Mouse (Mus musculus): Measurements from ENCODE around the gene Slc39a13.
"Not testable (repeated sequence)": the region's sequence is repeated elsewhere in the genome, so short reads cannot be mapped to it uniquely, and the experiment has no call there.

Gene Slc39a13

GRCm38 (mm10) chr2:91025081-91025516, 45.1 kb downstream of the Slc39a13 start:
- DNase-seq (ENCODE audit: low spot score in 2 of 2): peak in 1 of 2 experiments; percentile 58

GRCm38 (mm10) chr2:91023956-91024355, 46.3 kb downstream of the Slc39a13 start:
- DNase-seq (ENCODE audit: low spot score in 2 of 2): no peak

DNA sequence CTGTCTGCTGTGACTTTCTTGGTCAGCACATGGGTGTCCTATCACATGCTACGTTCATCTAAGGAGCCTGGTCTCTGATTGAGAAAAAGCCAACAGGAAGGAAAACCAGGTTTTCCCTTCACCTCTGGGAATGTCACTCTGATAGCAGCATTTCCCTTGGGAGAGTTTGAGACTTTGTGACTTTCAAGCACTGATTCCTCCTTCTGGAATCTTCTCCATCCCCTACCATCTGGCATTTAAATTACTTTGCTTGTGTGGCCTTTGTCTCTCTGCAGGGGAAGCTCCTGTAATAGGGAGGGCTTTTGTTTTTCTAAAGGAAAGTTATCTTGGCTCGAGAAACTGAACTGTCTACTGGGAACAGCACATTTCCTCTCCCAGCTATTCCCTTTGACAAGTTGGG, 47.1 kb downstream of the Slc39a13 start:
- DNase-seq (ENCODE audit: low spot score in 2 of 2): no peak

DNA sequence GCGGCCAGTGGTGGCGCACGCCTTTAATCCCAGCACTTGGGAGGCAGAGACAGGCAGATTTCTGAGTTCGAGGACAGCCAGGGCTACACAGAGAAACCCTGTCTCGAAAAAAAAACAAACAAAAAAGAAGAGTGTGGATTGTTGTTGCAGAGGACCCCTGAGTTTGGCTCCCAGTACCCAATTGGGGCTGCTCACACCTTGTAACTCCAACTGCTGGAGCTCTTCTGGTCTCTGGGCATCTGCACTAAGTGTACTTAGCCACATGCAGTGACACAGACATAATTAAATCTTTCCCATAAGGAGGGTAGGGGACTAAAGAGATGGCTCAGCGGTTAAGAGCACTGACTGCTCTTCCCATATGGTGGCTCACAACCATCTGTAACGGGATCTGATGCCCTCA, 48.0 kb downstream of the Slc39a13 start:
- DNase-seq (ENCODE audit: low spot score in 2 of 2): not testable (repeated sequence)

- DNase-seq (ENCODE audit: low spot score in 2 of 2): no peak
Observed at GRCm38 (mm10) chr2:91019911-91020310, 50.3 kb downstream of the Slc39a13 start.

DNA sequence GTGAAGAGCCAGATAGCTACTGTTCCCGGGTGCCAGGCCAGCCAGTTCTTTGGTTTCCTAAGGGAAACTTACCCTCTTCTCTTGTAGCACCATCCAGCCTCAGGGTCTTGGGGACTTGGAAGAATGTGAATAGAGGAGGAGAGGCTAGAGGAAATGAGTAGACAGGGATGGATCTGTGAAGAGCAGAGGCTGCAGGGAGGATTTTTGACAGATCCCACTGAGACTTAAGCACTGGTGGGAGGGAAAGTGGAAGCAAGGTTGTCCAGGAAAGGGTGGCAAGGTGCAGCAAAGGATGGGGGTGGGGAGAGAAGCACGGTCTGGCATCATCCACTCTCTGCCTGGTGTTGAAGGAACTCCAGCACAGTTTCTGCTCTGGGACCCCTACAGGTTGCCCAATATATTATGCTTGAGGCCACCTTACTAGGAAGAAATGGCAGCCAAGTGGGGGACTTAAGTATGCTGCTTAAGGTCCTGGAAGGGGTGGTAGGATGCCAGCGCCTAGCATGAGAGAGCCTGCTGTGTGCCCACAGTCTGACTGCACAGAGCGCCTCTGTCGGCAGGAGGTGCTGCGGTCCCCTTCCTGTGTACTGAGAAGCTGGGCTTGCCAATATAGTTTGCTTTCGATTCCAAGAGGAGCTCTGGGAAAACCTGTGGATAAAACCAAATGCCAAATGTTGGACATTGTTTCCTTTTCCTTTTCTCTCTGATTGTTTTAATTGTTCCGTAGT, 52.0 kb downstream of the Slc39a13 start:
- no peak for DNase-seq (ENCODE audit: low spot score in 2 of 2)

- no peak for DNase-seq (ENCODE audit: low spot score in 2 of 2)
Observed at GRCm38 (mm10) chr2:91015386-91015785, 54.8 kb downstream of the Slc39a13 start.

DNA sequence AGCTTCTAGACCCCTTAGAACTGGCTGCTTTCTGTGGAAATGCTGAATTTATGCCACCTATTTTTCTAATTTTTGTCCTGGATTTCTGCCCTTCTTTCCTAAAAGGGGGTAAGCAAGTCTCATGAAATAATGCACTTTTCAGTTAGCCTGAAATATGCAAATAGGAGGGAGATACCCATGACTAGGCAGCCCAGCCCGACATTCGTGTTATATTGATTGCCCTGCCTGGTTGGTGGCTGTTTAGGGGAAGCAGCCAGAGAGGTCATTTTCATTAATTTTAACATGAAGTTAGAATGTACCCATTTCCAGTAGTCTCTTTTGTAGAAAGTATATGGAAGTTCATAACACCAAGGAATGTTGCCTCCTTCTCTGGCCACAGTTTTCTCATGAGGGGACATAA, 56.3 kb downstream of the Slc39a13 start:
- DNase-seq (ENCODE audit: low spot score in 2 of 2): no peak

All from frontal cortex, postnatal 36 days (tissue).